Mouse (Mus musculus) heart, adult 2 months (tissue): Measurements from ENCODE around the gene Rpgrip1l.

Source experiments
- CTCF ChIP-seq: fragments of 200-600 bp; IDR thresholded peaks from 2 replicates; pipeline ENCODE4 v1.8.1; 2022; ENCODE audit warnings: antibody characterized with exemption, mild to moderate bottlenecking, moderate library complexity
- EP300 ChIP-seq: fragments of 200-500 bp; IDR thresholded peaks from 2 replicates; pipeline ENCODE4 v1.6.1; 2011; ENCODE audit warnings: low read depth, low read length, control low read depth; ENCODE audit not compliant: insufficient read depth

GRCm38 (mm10) chr8:91339651-91340050 is 26.6 kb upstream of the Rpgrip1l start:
- TF ChIP-seq CTCF (no peak), EP300 (no peak)
